Mouse (Mus musculus): ENCODE measurements at regions not wholly inside any gene's neighbourhood (a gene's known extent, or its start where the extent isn't known, plus 50 kb on each side); places are given as distances from the start of the nearest gene placed in this dataset.
"Not testable (repeated sequence)": the region's sequence is repeated elsewhere in the genome, so short reads cannot be mapped to it uniquely, and the experiment has no call there.

DNA sequence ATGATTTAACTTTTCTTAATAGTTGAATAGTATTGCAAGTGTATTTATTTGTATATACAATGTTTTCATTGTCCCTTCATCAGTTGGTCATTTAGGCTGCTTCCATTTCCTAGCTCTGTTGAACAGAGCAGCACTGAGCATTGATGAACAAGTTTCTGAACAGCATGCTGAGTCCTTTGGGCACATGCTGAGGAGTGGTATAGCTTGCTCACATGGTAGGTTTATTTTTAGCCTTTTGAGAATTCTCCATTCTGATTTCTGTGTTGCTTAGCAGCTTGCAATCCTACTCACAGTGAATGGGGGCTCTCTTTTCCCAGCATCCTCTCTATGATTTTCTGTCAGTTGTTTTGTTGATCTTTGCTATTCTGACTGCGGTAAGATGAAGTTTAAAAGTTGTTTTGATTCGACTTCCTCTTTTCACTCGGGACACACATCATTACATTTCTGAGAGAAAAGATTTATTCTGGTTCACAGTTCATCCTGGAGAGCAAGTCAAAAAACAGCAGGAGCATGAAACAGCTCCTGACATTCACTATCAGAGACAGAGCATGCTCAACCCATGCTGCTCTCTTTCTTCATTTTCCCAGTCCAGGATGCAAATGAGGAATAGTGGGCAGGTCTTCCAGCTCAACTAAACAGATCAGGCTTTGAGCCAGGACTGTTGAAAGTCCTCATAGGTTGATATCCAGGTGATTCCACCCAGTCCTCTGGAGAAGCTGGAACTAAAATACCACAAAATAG is 413.1 kb downstream of the Gm37988 start:
- no peak for DNase-seq (ENCODE audit: low spot score in 2 of 2)

DNA sequence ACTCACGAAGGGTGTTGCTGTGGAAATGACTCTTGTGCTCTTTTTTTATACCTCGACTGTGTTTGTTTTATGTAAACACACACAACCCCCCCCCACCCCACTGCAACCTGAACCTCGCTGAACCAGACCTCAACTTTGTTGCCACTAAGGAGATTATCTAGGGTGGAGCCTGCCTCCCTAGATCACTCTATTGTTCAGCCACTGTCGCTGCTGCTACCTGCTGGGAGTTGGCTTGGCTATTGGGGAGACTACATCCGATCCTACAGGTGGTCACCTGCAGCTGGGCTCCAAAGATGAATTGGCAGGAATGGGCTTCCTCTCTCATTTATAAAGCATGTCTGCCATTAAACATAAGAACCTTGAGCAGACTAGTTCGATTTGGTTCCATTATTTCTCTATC is 420.2 kb downstream of the Gm37988 start:
- no peak for DNase-seq (ENCODE audit: low spot score in 2 of 2)

DNA sequence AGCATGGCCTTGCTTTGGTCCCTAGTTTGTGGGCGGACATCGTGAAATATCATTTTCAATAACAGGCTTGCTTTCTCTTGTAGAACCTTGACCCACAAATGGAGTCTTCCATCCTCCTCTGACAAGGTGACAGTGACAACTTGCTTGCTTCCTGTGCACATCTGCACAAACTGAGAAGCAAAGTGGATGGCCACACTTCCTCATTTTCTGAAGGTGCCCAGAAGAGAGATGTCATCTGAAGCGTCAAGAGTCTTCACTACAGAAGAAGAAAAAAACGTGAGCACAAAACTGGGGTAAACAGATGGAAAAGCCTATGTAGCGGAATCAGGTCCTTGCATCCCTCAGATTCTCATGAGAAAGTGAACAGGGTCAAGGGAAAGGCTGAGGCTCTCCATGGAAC is 423.5 kb downstream of the Gm37988 start:
- no peak for DNase-seq (ENCODE audit: low spot score in 2 of 2)

DNA sequence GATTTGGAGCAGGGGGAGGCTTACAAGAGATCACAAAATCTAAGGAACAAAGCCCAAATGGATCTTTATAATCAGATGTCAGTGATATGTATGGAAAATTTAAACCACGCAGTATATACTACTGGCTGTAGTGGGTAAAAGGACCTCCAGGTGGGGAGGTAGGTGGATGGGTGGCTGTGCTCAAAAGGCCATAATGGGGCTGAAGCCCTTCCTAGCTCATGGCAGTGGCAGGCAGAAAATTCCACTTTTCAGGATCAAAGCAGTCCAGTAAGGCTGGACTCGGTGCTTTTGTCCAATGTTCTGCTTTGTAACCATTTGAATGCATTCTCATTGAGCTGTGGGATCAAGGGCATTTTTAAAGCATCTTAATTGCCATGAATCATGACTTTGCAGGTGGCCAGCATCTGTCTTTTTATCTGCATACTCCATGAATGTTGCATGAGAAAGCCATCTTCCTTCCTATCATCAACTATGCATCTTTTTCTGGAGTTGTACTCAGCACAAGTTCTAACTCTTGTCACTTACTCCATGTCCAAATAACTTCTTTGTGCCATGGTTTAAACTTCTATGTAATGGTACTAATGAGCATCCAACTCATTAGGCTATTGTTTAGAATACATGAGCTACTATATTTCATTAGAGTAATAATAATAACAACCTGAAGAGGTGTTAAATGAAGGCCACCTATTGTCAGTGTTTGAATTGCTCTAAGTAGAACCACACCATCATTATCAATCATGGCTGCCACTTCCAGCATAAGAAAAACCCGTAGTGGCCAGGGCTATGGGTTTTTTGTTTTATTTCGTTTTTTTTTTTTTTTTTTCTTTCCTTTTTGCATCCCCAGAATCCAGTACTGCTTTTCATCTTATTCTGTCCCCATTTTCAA is 424.5 kb downstream of the Gm37988 start:
- DNase-seq (ENCODE audit: low spot score in 2 of 2) = no peak

DNA sequence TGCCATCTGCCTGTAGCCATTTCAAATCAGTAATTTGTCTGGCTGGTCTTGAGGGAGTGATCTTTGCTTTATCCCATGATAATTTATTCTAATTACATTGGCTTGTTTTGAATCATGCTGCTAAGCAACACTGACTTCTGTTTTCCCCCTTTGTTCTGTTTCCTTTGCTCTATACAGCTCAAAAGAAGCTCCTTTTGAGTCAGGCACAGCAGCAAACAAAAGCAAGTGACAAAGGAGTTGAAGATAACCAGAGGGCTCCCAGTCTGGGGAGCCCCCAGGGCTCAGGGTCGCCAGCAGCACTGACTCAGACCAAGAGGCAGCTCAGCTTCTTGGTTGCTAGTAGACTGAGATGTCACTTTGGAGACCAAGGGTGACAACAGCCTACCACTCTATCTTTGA is 425.2 kb downstream of the Gm37988 start:
- DNase-seq (ENCODE audit: low spot score in 2 of 2) = no peak

DNA sequence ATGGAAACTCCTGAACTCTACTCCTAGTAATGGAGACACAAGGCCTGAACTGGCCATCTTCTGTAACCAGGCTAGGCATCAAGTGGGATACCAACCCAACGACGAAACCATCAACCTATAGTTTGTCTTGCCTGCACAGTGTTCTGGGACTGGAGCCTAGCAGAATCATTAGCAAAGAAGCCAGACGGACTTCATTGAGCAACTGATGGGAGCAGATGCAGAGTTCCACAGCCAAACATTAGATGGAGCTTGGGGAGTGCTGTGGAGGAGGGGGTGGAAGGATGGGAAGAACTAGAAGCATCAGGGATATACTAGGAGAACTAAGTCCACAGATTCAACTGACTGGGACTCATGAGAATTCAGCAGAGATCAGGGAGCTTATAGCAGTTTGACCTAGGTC is 435.5 kb downstream of the Gm37988 start:
- no peak for DNase-seq (ENCODE audit: low spot score in 2 of 2)

DNA sequence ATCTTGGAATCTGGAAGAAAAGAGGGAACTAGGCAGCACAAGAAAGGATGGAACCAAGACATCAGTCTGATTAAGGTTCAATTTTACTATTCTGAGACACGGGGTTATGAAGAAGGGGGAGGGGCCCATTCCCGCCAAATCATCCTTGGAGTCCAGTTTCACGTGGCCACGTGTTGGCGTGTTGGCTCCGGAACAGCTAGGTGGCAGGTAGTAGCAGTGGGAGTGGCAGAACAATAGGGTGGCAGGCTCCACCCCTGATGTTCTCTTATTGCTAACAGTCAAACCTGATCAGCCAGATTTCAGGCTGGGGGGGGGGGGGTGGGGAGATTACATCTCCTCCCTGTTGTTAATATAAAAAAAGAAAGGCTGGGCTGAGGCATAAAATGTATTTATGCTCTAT is 453.2 kb downstream of the Gm37988 start:
- DNase-seq (ENCODE audit: low spot score in 2 of 2) = not testable (repeated sequence)

DNA sequence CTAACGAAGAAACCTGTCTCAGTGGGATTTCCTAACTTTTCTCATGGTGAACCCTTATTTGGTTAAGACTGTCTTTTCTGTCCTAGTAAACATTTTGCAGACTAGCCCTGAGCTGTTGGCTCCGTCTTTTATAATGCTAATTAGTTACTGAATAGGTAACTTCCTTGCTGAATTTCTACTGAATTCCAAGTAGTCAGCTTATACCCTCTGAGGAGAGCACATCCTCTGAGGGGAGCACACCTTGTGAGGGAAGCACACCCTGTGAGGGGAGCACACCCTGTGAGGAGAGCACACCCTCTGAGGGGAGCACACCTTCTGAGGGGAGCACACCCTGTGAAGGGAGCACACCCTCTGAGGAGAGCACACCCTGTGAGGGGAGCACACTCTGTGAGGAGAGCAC is 453.6 kb downstream of the Gm37988 start:
- DNase-seq (ENCODE audit: low spot score in 2 of 2) = not testable (repeated sequence)

DNA sequence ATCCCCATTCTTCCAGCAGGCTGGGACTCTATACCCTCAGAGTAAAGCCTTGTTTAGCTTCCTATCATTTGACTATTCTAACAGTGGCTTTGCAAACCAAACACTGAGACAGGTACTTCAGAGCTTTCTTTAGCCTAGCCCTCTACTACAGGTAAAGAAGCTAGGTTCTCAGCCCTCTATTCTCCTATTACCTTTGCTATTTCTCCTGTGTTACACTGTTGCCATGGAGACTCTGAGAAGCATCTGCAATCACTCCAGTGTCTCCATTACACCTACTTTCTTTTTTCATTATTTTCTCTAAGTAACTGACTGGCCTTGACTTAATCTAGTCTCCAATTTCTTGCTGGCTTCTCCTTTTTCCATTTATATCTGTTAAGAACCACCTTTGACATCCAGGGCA is 466.2 kb downstream of the Gm37988 start:
- no peak for DNase-seq (ENCODE audit: low spot score in 2 of 2)

DNA sequence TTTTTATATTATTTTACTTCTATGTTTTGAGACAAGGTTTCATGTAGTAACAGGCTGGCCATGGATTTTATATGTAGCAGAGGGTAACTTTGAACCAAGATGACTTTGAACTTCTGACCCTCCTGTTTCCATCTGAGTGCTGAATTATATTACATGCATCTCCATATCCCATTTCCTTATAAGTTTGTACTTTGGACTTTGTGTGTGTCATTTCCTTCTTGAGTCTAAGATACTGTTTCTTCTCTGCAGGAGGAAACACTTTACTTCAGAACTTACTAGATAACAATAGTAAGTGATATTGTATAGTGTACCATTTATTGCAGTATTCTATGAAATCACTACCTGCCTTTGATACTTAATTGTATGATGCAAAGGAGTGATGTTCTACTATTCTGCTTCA is 486.9 kb downstream of the Gm37988 start:
- no peak for DNase-seq (ENCODE audit: low spot score in 2 of 2)

DNA sequence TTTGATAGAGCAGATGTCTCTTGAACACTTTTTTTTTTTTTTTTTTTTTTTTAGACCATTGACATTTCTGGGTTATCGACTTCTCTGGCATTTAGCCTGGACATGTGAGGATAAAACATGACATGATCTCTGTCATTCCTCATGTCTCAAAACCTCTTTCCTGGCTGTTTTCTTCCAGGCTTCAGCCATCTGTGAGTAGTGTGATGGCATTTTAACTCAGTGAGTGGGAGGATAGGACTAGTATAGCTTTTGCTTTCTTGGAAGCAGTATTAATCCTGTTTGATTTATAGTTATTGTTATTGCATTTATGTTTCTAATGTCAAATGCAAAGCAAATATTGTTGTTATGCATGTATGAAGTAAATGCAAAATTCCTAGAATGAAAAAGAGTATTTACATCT is 489.9 kb downstream of the Gm37988 start:
- DNase-seq (ENCODE audit: low spot score in 2 of 2) = no peak

DNA sequence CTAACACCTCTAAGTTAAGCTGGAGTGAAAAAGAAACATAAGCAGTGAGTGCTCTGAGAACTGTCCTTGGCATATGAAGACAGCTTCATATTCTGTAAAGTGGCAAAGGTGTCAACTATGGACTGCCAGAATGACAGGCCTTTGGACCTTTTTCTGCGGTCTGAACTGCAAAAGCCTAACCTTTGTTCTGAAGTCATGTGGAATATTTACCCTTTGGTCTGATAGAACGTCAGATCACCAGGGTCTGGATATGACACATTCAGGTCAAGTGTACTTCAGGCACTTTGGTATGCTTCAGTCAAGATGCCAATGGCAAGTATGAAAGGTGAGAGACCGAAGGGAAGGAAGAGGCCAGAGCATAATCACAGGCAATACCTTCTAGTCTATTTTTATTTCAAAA is 504.0 kb downstream of the Gm37988 start:
- DNase-seq (ENCODE audit: low spot score in 2 of 2) = no peak

DNA sequence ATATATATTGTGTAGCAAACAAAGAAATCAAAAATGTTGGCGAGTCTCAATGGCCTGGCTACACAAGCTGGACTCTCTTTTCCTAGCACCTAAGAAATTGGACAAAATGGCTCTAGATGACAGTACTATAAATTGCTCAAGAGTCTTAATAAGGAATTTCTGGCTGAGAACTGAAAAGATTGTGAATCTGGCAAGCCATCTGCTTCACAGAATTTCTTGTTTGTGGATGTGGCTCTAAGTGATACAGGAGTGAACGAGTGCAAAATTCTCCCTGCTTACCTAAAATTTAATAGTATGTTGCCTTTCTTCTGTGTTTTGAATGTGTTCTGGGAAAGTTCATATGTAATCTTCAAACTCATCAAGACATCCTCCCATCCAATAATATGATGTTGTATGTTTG is 508.1 kb downstream of the Gm37988 start:
- peak in 1 of 2 experiments; percentile 9 for DNase-seq (ENCODE audit: low spot score in 2 of 2)

DNA sequence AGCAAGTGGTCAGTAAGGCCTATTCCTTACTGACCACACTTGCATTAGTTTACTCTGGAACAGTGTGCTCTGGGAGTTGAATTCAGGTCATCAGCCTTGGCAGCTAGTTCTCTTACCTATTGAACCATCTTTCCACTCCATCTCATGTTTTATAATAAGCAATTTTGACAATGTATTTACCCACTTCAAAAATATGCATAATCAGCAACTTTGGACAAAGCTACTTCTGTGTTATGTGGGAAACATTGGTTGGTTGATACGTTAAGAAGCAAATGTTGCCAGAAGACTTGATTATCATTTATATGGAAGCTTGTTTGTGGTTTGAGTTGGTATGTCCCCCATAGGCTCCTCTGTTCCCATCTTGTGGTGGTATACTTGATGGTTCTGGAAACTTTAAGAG is 509.4 kb downstream of the Gm37988 start:
- DNase-seq (ENCODE audit: low spot score in 2 of 2) = no peak

DNA sequence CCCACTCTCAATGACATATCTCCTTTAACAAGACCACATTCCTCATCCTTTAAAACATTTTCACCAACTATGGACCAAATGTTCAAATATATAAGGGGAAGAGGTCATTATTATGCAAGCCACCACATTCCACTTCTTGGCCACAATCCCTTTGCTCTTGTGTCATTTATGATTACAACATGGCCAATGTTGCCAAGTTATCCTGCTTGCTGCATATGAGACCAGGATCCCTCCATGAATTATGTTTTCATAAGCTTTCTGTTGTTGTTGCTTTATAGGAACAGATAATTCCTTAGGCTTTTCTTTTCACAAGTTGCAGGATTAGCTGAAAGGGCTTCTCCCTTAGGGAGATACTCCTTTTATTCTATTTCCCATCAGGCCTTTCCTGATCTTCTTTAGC is 518.6 kb downstream of the Gm37988 start:
- DNase-seq (ENCODE audit: low spot score in 2 of 2) = no peak

All from right cerebral cortex, postnatal 36 days (tissue).